ENCODE assay signal across 11 mouse cellular contexts in genomic region chr1:193301216-193302092, GRCm38 (mm10). TPM values are rescaled to one million over a fixed set of nuclear protein-coding genes. Genes with fewer than 3 reads are reported as not detected.
DNase-seq lines count a peak whose midpoint lies in the region; ATAC-seq and TF ChIP-seq lines count a peak whose summit lies in the region.
"Had no signal": no experiment of that assay in that cellular context is flagged by ENCODE, and none has a peak within 500 bp of the region (broad histone marks: within the 10 kb centered on the region; RNA-seq: fewer than 3 reads in every experiment).

No protein-coding gene starts in this region.

- H3K4me1 ChIP-seq in hindbrain, embryonic 10.5 days (replicated peaks), result peaks cover 28% of the 10 kb centered on the region
- H3K4me1 ChIP-seq in hindbrain, embryonic 12.5 days, result 0 out of 2 replicates have a peak, but pooled peaks cover 4% of the 10 kb centered on the region
- 0 out of 2 replicates have a peak, but pooled peaks cover 2% of the 10 kb centered on the region for H3K4me1 ChIP-seq in limb, embryonic 14.5 days (ENCODE audit: control insufficient read depth, insufficient read depth, low read length)
- 0 out of 2 replicates have a peak, but pooled peaks cover 3% of the 10 kb centered on the region for H3K4me1 ChIP-seq in midbrain, embryonic 16.5 days (ENCODE audit: control insufficient read depth, insufficient read depth, low read length)

- no peak for TF ChIP-seq POLR2A in limb, embryonic 14.5 days (IDR thresholded peaks at IDR 0.05; ENCODE audit: borderline replicate concordance, extremely low read depth, insufficient read depth, insufficient read length)

- no peaks in the 10 kb centered on the region for H3K9me3 ChIP-seq in hindbrain, embryonic 10.5 days
- H3K9me3 ChIP-seq in hindbrain, embryonic 12.5 days (replicated peaks), result no peaks in the 10 kb centered on the region
- no peaks in the 10 kb centered on the region for H3K9me3 ChIP-seq in limb, embryonic 14.5 days (ENCODE audit: control insufficient read depth, low read length)
- H3K9me3 ChIP-seq in midbrain, embryonic 16.5 days (replicated peaks; ENCODE audit: control insufficient read depth, low read length, poor library complexity, severe bottlenecking), result no peaks in the 10 kb centered on the region

- no peak for ATAC-seq in hindbrain, embryonic 12.5 days (ENCODE audit: low FRiP score)
- peak; percentile 19; the same call in 1 of the 2 replicates for ATAC-seq in limb, embryonic 14.5 days (ENCODE audit: low FRiP score, low read depth)
- ATAC-seq in midbrain, embryonic 16.5 days, result no peak

- H3K4me2 ChIP-seq in hindbrain, embryonic 12.5 days (replicated peaks), result no peak overlapping the region
- 0 out of 2 replicates have a peak overlapping the region, but pooled peaks have one; percentile 8 for H3K4me2 ChIP-seq in limb, embryonic 14.5 days (replicated peaks; ENCODE audit: low read depth, low read length, severe bottlenecking)
- H3K4me2 ChIP-seq in midbrain, embryonic 16.5 days (ENCODE audit: low read length), result no peak overlapping the region

- WGBS in hindbrain, embryonic 10.5 days, result 71% methylated on average over 6 of the region's 6 CpGs
- WGBS in hindbrain, embryonic 12.5 days, result 76% methylated on average over 6 of the region's 6 CpGs
- 51% methylated on average over 6 of the region's 6 CpGs for WGBS in limb, embryonic 14.5 days
- WGBS in midbrain, embryonic 16.5 days, result 77% methylated on average over 6 of the region's 6 CpGs

- H3K27ac ChIP-seq in hindbrain, embryonic 10.5 days, result 0 out of 2 replicates have a peak overlapping the region, but pooled peaks have one; percentile 19
- H3K27ac ChIP-seq in hindbrain, embryonic 12.5 days, result no peak overlapping the region
- H3K27ac ChIP-seq in limb, embryonic 14.5 days (replicated peaks; ENCODE audit: low read depth, low read length), result no peak overlapping the region
- no peak overlapping the region for H3K27ac ChIP-seq in midbrain, embryonic 16.5 days (ENCODE audit: low read length)

- no peak overlapping the region for H3K4me3 ChIP-seq in hindbrain, embryonic 10.5 days
- H3K4me3 ChIP-seq in hindbrain, embryonic 12.5 days, result no peak overlapping the region
- no peak overlapping the region for H3K4me3 ChIP-seq in limb, embryonic 14.5 days (replicated peaks; ENCODE audit: low read length)
- no peak overlapping the region for H3K4me3 ChIP-seq in midbrain, embryonic 16.5 days (ENCODE audit: low read depth, low read length)

- no peak overlapping the region for H3K9ac ChIP-seq in hindbrain, embryonic 12.5 days
- H3K9ac ChIP-seq in limb, embryonic 14.5 days (ENCODE audit: low read depth, low read length, severe bottlenecking), result no peak overlapping the region
- H3K9ac ChIP-seq in midbrain, embryonic 16.5 days (ENCODE audit: low read depth, low read length), result no peak overlapping the region

- intact Hi-C loops in heart, postnatal 25 days (cut with DNase I), result no loop called here

- DNase-seq in hindbrain, embryonic 10.5 days (ENCODE audit: low spot score), result no peak
- DNase-seq in cerebellum, adult 18-20 months, result peak; percentile 59 to 67
- no peak for DNase-seq in limb, embryonic 14.5 days (ENCODE audit: low spot score)
- peak; percentile 74 to 82 for DNase-seq in urinary bladder, adult 18-20 months (ENCODE audit: low spot score in 2 of 2)
- no peak for DNase-seq in thymus, postnatal 0 days (ENCODE audit: low spot score)
- DNase-seq in heart, postnatal 25 days (ENCODE audit: low spot score), result no peak
- DNase-seq: gastrocnemius, postnatal 36 days; layer of hippocampus, adult 9-11 months; right cerebral cortex, postnatal 4 days had no signal

- peaks cover 14% of the 10 kb centered on the region; the same call in 1 of the 2 replicates for H3K27me3 ChIP-seq in hindbrain, embryonic 10.5 days (ENCODE audit: insufficient read depth, poor library complexity, severe bottlenecking)
- no peaks in the 10 kb centered on the region; the same call in 1 of the 2 replicates for H3K27me3 ChIP-seq in hindbrain, embryonic 12.5 days
- H3K27me3 ChIP-seq in limb, embryonic 14.5 days (ENCODE audit: control insufficient read depth, insufficient read depth, low read length), result no peaks in the 10 kb centered on the region
- H3K27me3 ChIP-seq in midbrain, embryonic 16.5 days (ENCODE audit: control insufficient read depth, insufficient read depth, low read depth, low read length), result no peaks in the 10 kb centered on the region

- no peaks in the 10 kb centered on the region for H3K36me3 ChIP-seq in hindbrain, embryonic 10.5 days
- no peaks in the 10 kb centered on the region for H3K36me3 ChIP-seq in hindbrain, embryonic 12.5 days
- H3K36me3 ChIP-seq in limb, embryonic 14.5 days (ENCODE audit: control insufficient read depth, insufficient read depth, low read length), result no peaks in the 10 kb centered on the region
- H3K36me3 ChIP-seq in midbrain, embryonic 16.5 days (ENCODE audit: control insufficient read depth, insufficient read depth, low read length), result no peaks in the 10 kb centered on the region

RNA-seq across cellular contexts. Expression of gene G0s2, which starts 28.4 kb away (rescaled TPM):
- 5.6 and 7.6 TPM in 2 replicates for polyA plus RNA-seq in hindbrain, embryonic 10.5 days (2016; fragmentation: Nextera tagmentation; extraction: Ambion mirVana)
- 6.4 and 7.1 TPM in 2 replicates for polyA plus RNA-seq in hindbrain, embryonic 12.5 days (2016; fragmentation: Nextera tagmentation; extraction: Ambion mirVana)
- polyA plus RNA-seq in limb, embryonic 14.5 days (2012; rRNA removed), result 36.9 and 44.7 TPM in 2 replicates
- polyA plus RNA-seq in limb, embryonic 14.5 days (2014; fragmentation: Nextera tagmentation; extraction: Ambion mirVana), result 27.0 and 31.7 TPM in 2 replicates
- 19.9 and 21.3 TPM in 2 replicates for polyA plus RNA-seq in thymus, postnatal 0 days (2015; fragmentation: Nextera tagmentation; extraction: Ambion mirVana)
- polyA plus RNA-seq in midbrain, embryonic 16.5 days (2015; fragmentation: Nextera tagmentation; extraction: Ambion mirVana), result 5.1 and 6.9 TPM in 2 replicates
- total RNA-seq in heart, postnatal 25 days (2021), result 10 to 100 TPM; 64.5 to 74.4 TPM

RNA-seq across cellular contexts. Expression of gene Hsd11b1, which starts 37.6 kb away (rescaled TPM):
- not detected in 2 replicates for polyA plus RNA-seq in hindbrain, embryonic 10.5 days (2016; fragmentation: Nextera tagmentation; extraction: Ambion mirVana)
- 0.17 and 0.21 TPM in 2 replicates for polyA plus RNA-seq in hindbrain, embryonic 12.5 days (2016; fragmentation: Nextera tagmentation; extraction: Ambion mirVana)
- polyA plus RNA-seq in limb, embryonic 14.5 days (2012; rRNA removed), result 1.2 and 1.6 TPM in 2 replicates
- 1.2 and 1.6 TPM in 2 replicates for polyA plus RNA-seq in limb, embryonic 14.5 days (2014; fragmentation: Nextera tagmentation; extraction: Ambion mirVana)
- polyA plus RNA-seq in thymus, postnatal 0 days (2015; fragmentation: Nextera tagmentation; extraction: Ambion mirVana), result 43.6 and 49.4 TPM in 2 replicates
- polyA plus RNA-seq in midbrain, embryonic 16.5 days (2015; fragmentation: Nextera tagmentation; extraction: Ambion mirVana), result 0.39 and 0.55 TPM in 2 replicates
- 1 to 10 TPM; 6.7 to 7.2 TPM for total RNA-seq in heart, postnatal 25 days (2021)

Comparison
In these comparisons a context has a peak if more than half of its experiments do, and no peak if none do; other contexts are left out.
1. DNase-seq: peak in cerebellum, adult 18-20 months (2 of 2) and urinary bladder, adult 18-20 months (2 of 2); none in hindbrain, embryonic 10.5 days (single experiment), limb, embryonic 14.5 days (single experiment), thymus, postnatal 0 days (single experiment) and heart, postnatal 25 days (single experiment).
2. RNA of gene Hsd11b1, which starts 37.6 kb away (polyA plus RNA-seq): 43.6 to 49.4 TPM in thymus, postnatal 0 days; 1.2 to 1.6 TPM in limb, embryonic 14.5 days, 0.39 to 0.55 TPM in midbrain, embryonic 16.5 days, 0.17 to 0.21 TPM in hindbrain, embryonic 12.5 days and not detected in hindbrain, embryonic 10.5 days; every median in the first group is over 10 times any median in the second.